Mouse (Mus musculus) left cerebral cortex, postnatal 10 days (tissue): Measurements from ENCODE around the gene H1fx. TPM values are rescaled to one million over a fixed set of nuclear protein-coding genes. Genes with fewer than 3 reads are reported as not detected.
A peak's percentile ranks its signal among the peaks of the same experiment; 100 is the strongest.
"Not testable (repeated sequence)": the region's sequence is repeated elsewhere in the genome, so short reads cannot be mapped to it uniquely, and the experiment has no call there.

Experiments used
- DNase-seq, 2 experiments: peaks; one replicate each; pipeline ENCODE4 v3.0.0; 2021 to 2022; ENCODE audit warnings: low spot score in 2 of 2, mixed read lengths in 1 of 2; ENCODE audit errors: extremely low spot score in 1 of 2
- intact Hi-C: fragments of 180-260 bp; cut with DNase I; formaldehyde crosslinking; loops from one replicate; pipeline ENCODE4 v1.15.1; 2025
- microRNA-seq: library from miRNA; unstranded; fragments of <30 nt; microRNA quantifications from one replicate; pipeline ENCODE4 v1.2.0, GENCODE M21; 2022
- total RNA-seq, 2 experiments: library from RNA; stranded (reverse); gene quantifications; 2 replicates each; pipeline ENCODE4 v1.2.3; 2021

The H1fx gene
- total RNA-seq, 2 experiments from 2014 or later, result 70.6 to 73.5 TPM

DNA sequence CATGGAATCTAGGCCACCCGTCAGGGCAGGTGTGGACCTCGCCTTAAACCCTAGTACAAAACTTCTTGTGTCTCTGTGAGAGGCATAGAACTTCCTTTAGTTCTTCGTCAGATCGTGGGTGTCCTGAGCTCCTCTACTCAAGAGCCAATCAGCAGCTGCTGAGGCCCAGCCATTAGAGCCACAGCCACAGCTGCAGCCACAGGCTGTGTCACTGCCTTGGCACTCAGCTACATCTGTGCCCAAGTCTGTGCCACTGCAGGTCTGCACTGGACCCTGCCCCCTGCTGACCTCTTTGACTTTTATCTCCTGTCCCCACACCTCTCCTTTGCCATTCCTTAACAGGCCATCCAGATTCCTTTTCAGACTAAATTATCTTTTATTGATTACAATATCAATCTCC lies 9.8 kb upstream of the H1fx start:
- no peak for DNase-seq
- intact Hi-C loops, result no loop called here

DNA sequence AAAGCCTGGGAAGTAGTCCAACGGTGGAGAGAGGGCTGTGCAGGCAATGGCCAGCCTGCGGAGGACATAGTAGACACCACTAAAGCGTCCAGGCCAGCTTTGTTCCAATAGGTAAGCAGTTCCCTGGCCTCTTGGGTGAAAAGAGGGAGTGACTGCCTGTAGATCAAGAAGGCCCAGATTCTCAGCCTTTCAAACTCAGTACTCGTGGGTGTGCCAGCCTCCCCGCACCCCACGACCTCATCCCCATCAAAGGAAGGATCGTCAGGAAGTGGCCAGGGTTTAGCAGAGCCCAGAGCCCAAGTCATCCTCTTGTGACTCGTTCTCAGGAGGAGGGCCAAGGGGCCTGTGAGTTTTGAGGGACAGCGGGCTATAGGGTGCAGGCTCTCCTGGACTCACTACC lies 1.1 kb upstream of the H1fx start:
- peak in 1 of 2 experiments; percentile 17 for DNase-seq
- intact Hi-C loops, result loop anchor here (5.0 kb wide), 1 partner anchor 70 kb away; the partner anchor contains the start of gene Hmces

- intact Hi-C loops, result loop anchor here (5.0 kb wide), 1 partner anchor 69 kb away; the partner anchor contains the start of gene Hmces
- DNase-seq, result peak in 1 of 2 experiments; percentile 56
Observed at GRCm38 (mm10) chr6:87981030-87981485, 379 bp downstream of the H1fx start.

- peak; percentile 80 to 93 for DNase-seq
- intact Hi-C loops, result loop anchor here (5.0 kb wide), 1 partner anchor 68 kb away; the partner anchor contains the start of gene Hmces
Observed at GRCm38 (mm10) chr6:87980374-87981029, 935 bp downstream of the H1fx start.

- DNase-seq, result peak in 1 of 2 experiments; percentile 15
- intact Hi-C loops, result loop anchor here (5.0 kb wide), 1 partner anchor 67 kb away; the partner anchor contains the start of gene Hmces
Observed at GRCm38 (mm10) chr6:87979728-87980127, 1.7 kb downstream of the H1fx start.

DNA sequence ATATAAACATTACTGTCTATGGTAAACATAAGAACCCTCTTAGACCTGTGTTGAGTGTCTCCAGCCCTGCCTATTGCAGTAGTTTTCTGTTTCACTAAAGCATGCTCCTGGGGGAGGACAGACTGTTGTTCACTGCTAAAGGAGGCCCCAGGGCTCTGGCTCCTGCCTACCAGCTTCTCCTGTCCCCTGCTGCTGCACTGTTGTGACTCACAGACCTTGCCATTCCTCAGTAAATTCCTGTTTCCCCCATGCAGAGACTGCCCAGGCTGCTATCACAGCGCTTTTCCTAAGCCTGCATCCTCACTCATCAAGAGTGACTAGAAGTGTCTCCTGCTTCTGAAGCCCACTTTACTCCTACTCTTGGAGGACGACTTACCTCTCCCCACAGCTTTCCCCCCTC lies 11.4 kb downstream of the H1fx start:
- intact Hi-C loops, result no loop called here

DNA sequence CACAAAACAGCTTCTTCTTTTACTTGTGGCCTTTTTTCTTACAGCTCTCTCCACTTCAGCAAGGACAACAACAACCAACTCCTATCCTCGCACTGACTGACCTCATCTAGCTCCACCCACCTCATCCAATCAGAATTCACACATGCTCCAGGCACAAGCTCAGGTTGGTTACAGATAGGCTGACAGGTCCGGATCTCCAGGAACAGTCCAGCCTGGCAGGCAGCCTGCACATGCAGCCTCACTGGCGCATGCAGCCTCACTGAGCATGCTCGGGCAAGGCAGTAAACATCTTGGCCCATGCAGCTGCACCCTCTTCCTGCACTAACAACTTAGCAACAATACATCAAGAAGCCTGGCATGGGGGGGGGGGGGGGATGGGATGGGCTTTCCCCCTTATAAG lies 19.0 kb downstream of the H1fx start:
- intact Hi-C loops, DNase-seq: not testable (repeated sequence)

More for the DNA sequence above, 11.4 kb downstream of the H1fx start:
- no peak for DNase-seq

GRCm38 (mm10) chr6:87942179-87942578 lies 39.3 kb downstream of the H1fx start:
- no peak for DNase-seq
- intact Hi-C loops, result no loop called here

GRCm38 (mm10) chr6:87938941-87939340 lies 42.5 kb downstream of the H1fx start:
- intact Hi-C loops, result no loop called here
- no peak for DNase-seq

DNA sequence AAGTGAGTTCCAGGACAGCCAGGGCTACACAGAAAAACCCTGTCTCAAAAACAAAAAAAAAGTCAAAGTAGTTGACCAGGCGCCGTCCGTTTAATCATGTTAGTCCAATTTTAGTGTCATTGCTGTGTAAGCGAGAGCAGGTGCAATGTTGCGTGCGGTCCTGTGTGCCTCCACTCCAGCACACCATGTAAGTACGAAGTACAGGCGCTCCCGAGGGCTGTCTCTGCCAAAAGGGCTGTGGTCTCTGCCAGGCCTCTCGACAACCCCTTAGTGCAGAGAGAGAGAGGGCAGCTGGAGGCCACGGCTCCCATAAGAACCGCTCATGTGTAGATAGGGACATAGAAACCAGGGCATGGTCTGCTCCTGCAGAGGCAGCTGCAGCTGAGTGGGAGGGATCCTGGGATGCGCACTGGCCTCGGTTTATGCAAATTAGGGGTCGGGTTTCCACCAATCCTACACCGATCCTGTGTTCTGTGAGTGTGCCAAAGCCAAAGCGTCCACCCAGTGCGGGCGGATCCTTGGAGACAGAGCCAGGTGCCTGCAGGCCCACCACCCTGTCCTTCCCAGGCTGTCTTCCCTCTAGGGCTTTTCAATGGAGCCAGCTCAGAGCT lies 44.2 kb downstream of the H1fx start:
- intact Hi-C loops, result no loop called here
- peak in 1 of 2 experiments; percentile 32 for DNase-seq

DNA sequence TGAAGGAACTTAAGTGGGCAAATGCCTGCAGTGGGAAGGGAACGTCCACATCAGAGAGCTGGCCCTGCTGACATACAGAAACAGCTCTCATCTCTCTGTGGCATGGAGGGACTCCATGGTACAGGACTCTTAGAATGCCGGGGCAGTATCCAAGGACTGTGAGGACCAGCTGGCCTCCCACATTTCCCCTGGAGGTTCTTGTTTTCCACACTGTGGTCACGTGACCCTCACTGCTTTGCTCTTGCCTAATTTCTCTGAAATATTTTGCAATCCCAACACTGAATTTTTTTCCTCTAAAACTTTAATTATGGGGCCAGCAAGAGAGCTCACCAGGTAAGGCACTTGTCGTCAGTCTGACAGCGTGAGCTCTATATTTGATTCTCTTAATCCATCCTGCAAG lies 46.4 kb downstream of the H1fx start:
- intact Hi-C loops, result no loop called here
- DNase-seq, result no peak

Small RNA genes lying within 50 kb of the gene (microRNA-seq; reads per million reads assigned to microRNA genes)
- gene Gm47286, result not detected

Other genes starting within 250 kb of the H1fx start
- under 1 TPM; 0.41 to 0.55 TPM for gene Gp9, start 203.6 kb downstream of the H1fx start, total RNA-seq
- 10 to 100 TPM; 17.4 to 17.6 TPM for gene Rab43, start 169.5 kb downstream of the H1fx start, total RNA-seq
- 1 to 10 TPM; 2.1 to 3.9 TPM for gene Gm45140, start 145.8 kb downstream of the H1fx start, total RNA-seq
- 10 to 100 TPM; 29.3 to 31.7 TPM for gene Isy1, start 142.8 kb downstream of the H1fx start, total RNA-seq
- 100 to 1,000 TPM; 255 TPM for gene Cnbp, start 130.5 kb downstream of the H1fx start, total RNA-seq
- gene Copg1, start 93.8 kb downstream of the H1fx start, total RNA-seq, result 100 to 1,000 TPM; 183 to 198 TPM
- 10 to 100 TPM; 25.8 to 27.3 TPM for gene Hmces, start 67.7 kb downstream of the H1fx start, total RNA-seq
- 100 to 1,000 TPM; 325 to 332 TPM for gene Rab7, start 63.6 kb upstream of the H1fx start, total RNA-seq
- 100 to 1,000 TPM; 179 to 193 TPM for gene Rpn1, start 102.8 kb upstream of the H1fx start, total RNA-seq
- 1 to 10 TPM; 3.2 to 6.4 TPM for gene Gata2, start 212.3 kb upstream of the H1fx start, total RNA-seq
- gene Dnajb8, start 240.6 kb upstream of the H1fx start, total RNA-seq, result not detected